ENCODE assay signal across 8 mouse cellular contexts in genomic region chr1:78537494-78538010, GRCm38 (mm10). TPM values are rescaled to one million over a fixed set of nuclear protein-coding genes. Genes with fewer than 3 reads are reported as not detected.
DNase-seq lines count a peak whose midpoint lies in the region; ATAC-seq and TF ChIP-seq lines count a peak whose summit lies in the region.

No protein-coding gene starts in this region.

- WGBS in bone marrow, adult 2 months: 4% methylated on average over 16 of the region's 16 CpGs
- 9% methylated on average over 16 of the region's 16 CpGs for WGBS in embryonic facial prominence, embryonic 15.5 days
- WGBS in heart, embryonic 11.5 days (ENCODE audit: insufficient replicate concordance): 27% methylated on average over 16 of the region's 16 CpGs
- WGBS in kidney, embryonic 15.5 days: 41% methylated on average over 16 of the region's 16 CpGs
- WGBS in limb, embryonic 15.5 days: 40% methylated on average over 16 of the region's 16 CpGs
- WGBS in midbrain, embryonic 16.5 days: 10% methylated on average over 16 of the region's 16 CpGs

- ATAC-seq in embryonic facial prominence, embryonic 15.5 days (ENCODE audit: insufficient number of reproducible peaks, low FRiP score, low TSS enrichment, low read depth): peak; percentile 86
- ATAC-seq in heart, embryonic 11.5 days (replicated peaks; ENCODE audit: insufficient number of reproducible peaks, low FRiP score, low TSS enrichment): peak; percentile 73; the same call in 1 of the 2 replicates
- ATAC-seq in kidney, embryonic 15.5 days (replicated peaks; ENCODE audit: low FRiP score): peak; percentile 60; the same call in 1 of the 2 replicates
- ATAC-seq in limb, embryonic 15.5 days (ENCODE audit: insufficient number of reproducible peaks, low FRiP score, low TSS enrichment, low read depth): peak; percentile 74
- peak; percentile 93 for ATAC-seq in midbrain, embryonic 16.5 days

- H3K36me3 ChIP-seq in embryonic facial prominence, embryonic 15.5 days: no peaks in the 10 kb centered on the region
- no peaks in the 10 kb centered on the region for H3K36me3 ChIP-seq in heart, embryonic 11.5 days (ENCODE audit: control insufficient read depth, insufficient read depth, low read length)
- no peaks in the 10 kb centered on the region for H3K36me3 ChIP-seq in kidney, embryonic 15.5 days
- H3K36me3 ChIP-seq in limb, embryonic 15.5 days: no peaks in the 10 kb centered on the region
- H3K36me3 ChIP-seq in midbrain, embryonic 16.5 days (ENCODE audit: control insufficient read depth, insufficient read depth, low read length): no peaks in the 10 kb centered on the region

- H3K9me3 ChIP-seq in embryonic facial prominence, embryonic 15.5 days (replicated peaks): no peaks in the 10 kb centered on the region
- no peaks in the 10 kb centered on the region for H3K9me3 ChIP-seq in heart, embryonic 11.5 days (replicated peaks; ENCODE audit: control insufficient read depth, low read length)
- no peaks in the 10 kb centered on the region for H3K9me3 ChIP-seq in kidney, embryonic 15.5 days (replicated peaks)
- H3K9me3 ChIP-seq in limb, embryonic 15.5 days: no peaks in the 10 kb centered on the region
- no peaks in the 10 kb centered on the region for H3K9me3 ChIP-seq in midbrain, embryonic 16.5 days (replicated peaks; ENCODE audit: control insufficient read depth, low read length, poor library complexity, severe bottlenecking)

- no peak for TF ChIP-seq CTCF in bone marrow, adult 2 months (IDR thresholded peaks at IDR 0.05; ENCODE audit: control insufficient read depth, insufficient read depth, low read length)

- no peak for TF ChIP-seq POLR2A in bone marrow, adult 2 months (IDR thresholded peaks at IDR 0.05; ENCODE audit: borderline replicate concordance, control insufficient read depth, low read depth, low read length)

- H3K27ac ChIP-seq in bone marrow, adult 2 months (ENCODE audit: control insufficient read depth, insufficient read depth, low read depth, low read length, poor library complexity): peak overlapping the region; percentile 22; the same call in 1 of the 2 replicates
- H3K27ac ChIP-seq in embryonic facial prominence, embryonic 15.5 days (replicated peaks): peak overlapping the region; percentile 82
- H3K27ac ChIP-seq in heart, embryonic 11.5 days (ENCODE audit: low read depth, low read length): no peak overlapping the region
- H3K27ac ChIP-seq in kidney, embryonic 15.5 days: no peak overlapping the region
- peak overlapping the region; percentile 67 for H3K27ac ChIP-seq in limb, embryonic 15.5 days
- peak overlapping the region; percentile 80 for H3K27ac ChIP-seq in midbrain, embryonic 16.5 days (ENCODE audit: low read length)

- peak overlapping the region; percentile 79 for H3K4me2 ChIP-seq in embryonic facial prominence, embryonic 15.5 days (replicated peaks)
- peak overlapping the region; percentile 64 for H3K4me2 ChIP-seq in heart, embryonic 11.5 days
- peak overlapping the region; percentile 61 for H3K4me2 ChIP-seq in kidney, embryonic 15.5 days
- peak overlapping the region; percentile 52 for H3K4me2 ChIP-seq in limb, embryonic 15.5 days
- H3K4me2 ChIP-seq in midbrain, embryonic 16.5 days (ENCODE audit: low read length): peak overlapping the region; percentile 85

- H3K9ac ChIP-seq in embryonic facial prominence, embryonic 15.5 days: 0 out of 2 replicates have a peak overlapping the region, but pooled peaks have one; percentile 28
- H3K9ac ChIP-seq in heart, embryonic 11.5 days (ENCODE audit: low read depth, low read length): peak overlapping the region; percentile 50; the same call in 1 of the 2 replicates
- no peak overlapping the region for H3K9ac ChIP-seq in kidney, embryonic 15.5 days
- H3K9ac ChIP-seq in limb, embryonic 15.5 days: 0 out of 2 replicates have a peak overlapping the region, but pooled peaks have one; percentile 10
- peak overlapping the region; percentile 57 for H3K9ac ChIP-seq in midbrain, embryonic 16.5 days (ENCODE audit: low read depth, low read length)

- no peaks in the 10 kb centered on the region for H3K4me1 ChIP-seq in bone marrow, adult 2 months (ENCODE audit: control insufficient read depth, insufficient read depth, low read length)
- peaks cover 30% of the 10 kb centered on the region for H3K4me1 ChIP-seq in embryonic facial prominence, embryonic 15.5 days
- no peaks in the 10 kb centered on the region; the same call in 1 of the 2 replicates for H3K4me1 ChIP-seq in heart, embryonic 11.5 days (ENCODE audit: control insufficient read depth, insufficient read depth, low read length)
- H3K4me1 ChIP-seq in kidney, embryonic 15.5 days: peaks cover 8% of the 10 kb centered on the region; the same call in 1 of the 2 replicates
- peaks cover 20% of the 10 kb centered on the region for H3K4me1 ChIP-seq in limb, embryonic 15.5 days
- H3K4me1 ChIP-seq in midbrain, embryonic 16.5 days (ENCODE audit: control insufficient read depth, insufficient read depth, low read length): peaks cover 12% of the 10 kb centered on the region

- peak; percentile 94 for DNase-seq in A20 (ENCODE audit: low read depth, low spot score)
- DNase-seq in spleen, postnatal 4 days (ENCODE audit: low spot score in 2 of 2): peak; percentile 45 to 66

- 0 out of 2 replicates have a peak, but pooled peaks cover 4% of the 10 kb centered on the region for H3K27me3 ChIP-seq in embryonic facial prominence, embryonic 15.5 days
- H3K27me3 ChIP-seq in heart, embryonic 11.5 days (ENCODE audit: control insufficient read depth, insufficient read depth, low read length): no peaks in the 10 kb centered on the region
- no peaks in the 10 kb centered on the region for H3K27me3 ChIP-seq in kidney, embryonic 15.5 days
- no peaks in the 10 kb centered on the region for H3K27me3 ChIP-seq in limb, embryonic 15.5 days
- 0 out of 2 replicates have a peak, but pooled peaks cover 2% of the 10 kb centered on the region for H3K27me3 ChIP-seq in midbrain, embryonic 16.5 days (ENCODE audit: control insufficient read depth, insufficient read depth, low read depth, low read length)

- H3K4me3 ChIP-seq in bone marrow, adult 2 months (replicated peaks; ENCODE audit: control insufficient read depth, low read depth, low read length): peak overlapping the region; percentile 4
- H3K4me3 ChIP-seq in embryonic facial prominence, embryonic 15.5 days (replicated peaks): peak overlapping the region; percentile 42
- H3K4me3 ChIP-seq in heart, embryonic 11.5 days (ENCODE audit: low read depth, low read length): peak overlapping the region; percentile 29
- H3K4me3 ChIP-seq in kidney, embryonic 15.5 days (replicated peaks): peak overlapping the region; percentile 28
- H3K4me3 ChIP-seq in limb, embryonic 15.5 days: peak overlapping the region; percentile 30
- H3K4me3 ChIP-seq in midbrain, embryonic 16.5 days (ENCODE audit: low read depth, low read length): peak overlapping the region; percentile 38

RNA-seq across cellular contexts. Expression of gene BC035947, which starts 25.6 kb away (rescaled TPM):
- not detected in 2 replicates for polyA plus RNA-seq in bone marrow, adult 2 months (2011; ENCODE audit: insufficient read depth, insufficient read length, low replicate concordance, missing spikeins)
- 0.49 and 0.70 TPM in 2 replicates for polyA plus RNA-seq in embryonic facial prominence, embryonic 15.5 days (2015; fragmentation: Nextera tagmentation; extraction: Ambion mirVana)
- 0.09 TPM in 1 of 2 replicates, not detected in the other for polyA plus RNA-seq in heart, embryonic 11.5 days (2014; fragmentation: Nextera tagmentation; extraction: Ambion mirVana)
- polyA plus RNA-seq in kidney, embryonic 15.5 days (2015; fragmentation: Nextera tagmentation; extraction: Ambion mirVana): 0.57 and 1.1 TPM in 2 replicates
- polyA plus RNA-seq in limb, embryonic 15.5 days (2015; fragmentation: Nextera tagmentation; extraction: Ambion mirVana): 0.06 and 0.07 TPM in 2 replicates
- polyA plus RNA-seq in midbrain, embryonic 16.5 days (2015; fragmentation: Nextera tagmentation; extraction: Ambion mirVana): 1.5 and 1.6 TPM in 2 replicates

RNA-seq across cellular contexts. Expression of gene Mogat1, which starts 26.8 kb away (rescaled TPM):
- not detected in 2 replicates for polyA plus RNA-seq in bone marrow, adult 2 months (2011; ENCODE audit: insufficient read depth, insufficient read length, low replicate concordance, missing spikeins)
- polyA plus RNA-seq in embryonic facial prominence, embryonic 15.5 days (2015; fragmentation: Nextera tagmentation; extraction: Ambion mirVana): 0.77 and 1.4 TPM in 2 replicates
- not detected in 2 replicates for polyA plus RNA-seq in heart, embryonic 11.5 days (2014; fragmentation: Nextera tagmentation; extraction: Ambion mirVana)
- 0.47 TPM in 1 of 2 replicates, not detected in the other for polyA plus RNA-seq in kidney, embryonic 15.5 days (2015; fragmentation: Nextera tagmentation; extraction: Ambion mirVana)
- 0.15 and 0.19 TPM in 2 replicates for polyA plus RNA-seq in limb, embryonic 15.5 days (2015; fragmentation: Nextera tagmentation; extraction: Ambion mirVana)
- 0.43 TPM in 1 of 2 replicates, not detected in the other for polyA plus RNA-seq in midbrain, embryonic 16.5 days (2015; fragmentation: Nextera tagmentation; extraction: Ambion mirVana)

RNA-seq across cellular contexts. Expression of gene Farsb, which starts 48.9 kb away (rescaled TPM):
- polyA plus RNA-seq in bone marrow, adult 2 months (2011; ENCODE audit: insufficient read depth, insufficient read length, low replicate concordance, missing spikeins): 28.1 and 48.6 TPM in 2 replicates
- polyA plus RNA-seq in embryonic facial prominence, embryonic 15.5 days (2015; fragmentation: Nextera tagmentation; extraction: Ambion mirVana): 121 and 123 TPM in 2 replicates
- 107 and 113 TPM in 2 replicates for polyA plus RNA-seq in heart, embryonic 11.5 days (2014; fragmentation: Nextera tagmentation; extraction: Ambion mirVana)
- polyA plus RNA-seq in kidney, embryonic 15.5 days (2015; fragmentation: Nextera tagmentation; extraction: Ambion mirVana): 137 and 139 TPM in 2 replicates
- 125 and 127 TPM in 2 replicates for polyA plus RNA-seq in limb, embryonic 15.5 days (2015; fragmentation: Nextera tagmentation; extraction: Ambion mirVana)
- polyA plus RNA-seq in midbrain, embryonic 16.5 days (2015; fragmentation: Nextera tagmentation; extraction: Ambion mirVana): 160 and 163 TPM in 2 replicates

Comparison
In these comparisons a context has a peak if more than half of its experiments do, and no peak if none do; other contexts are left out.
1. H3K27ac ChIP-seq: peak in bone marrow, adult 2 months (single experiment), embryonic facial prominence, embryonic 15.5 days (single experiment), limb, embryonic 15.5 days (single experiment) and midbrain, embryonic 16.5 days (single experiment); none in heart, embryonic 11.5 days (single experiment) and kidney, embryonic 15.5 days (single experiment).
2. Peak in every context shown above with its lines, with median percentiles within 50 percentile points of each other: H3K4me3 ChIP-seq, ATAC-seq and H3K4me2 ChIP-seq.